Mouse (Mus musculus) ES-CJ7 (cell line): ENCODE measurements around the gene Nos2.

Source experiments
- DNase-seq: peaks from one replicate; pipeline ENCODE4 v3.0.0; 2011; ENCODE audit warnings: low read depth, low spot score

The Nos2 gene

GRCm38 (mm10) chr11:78959367-78959766 is 38.8 kb downstream of the Nos2 start:
- no peak for DNase-seq

GRCm38 (mm10) chr11:78959841-78960520 is 39.4 kb downstream of the Nos2 start:
- DNase-seq: no peak

DNA sequence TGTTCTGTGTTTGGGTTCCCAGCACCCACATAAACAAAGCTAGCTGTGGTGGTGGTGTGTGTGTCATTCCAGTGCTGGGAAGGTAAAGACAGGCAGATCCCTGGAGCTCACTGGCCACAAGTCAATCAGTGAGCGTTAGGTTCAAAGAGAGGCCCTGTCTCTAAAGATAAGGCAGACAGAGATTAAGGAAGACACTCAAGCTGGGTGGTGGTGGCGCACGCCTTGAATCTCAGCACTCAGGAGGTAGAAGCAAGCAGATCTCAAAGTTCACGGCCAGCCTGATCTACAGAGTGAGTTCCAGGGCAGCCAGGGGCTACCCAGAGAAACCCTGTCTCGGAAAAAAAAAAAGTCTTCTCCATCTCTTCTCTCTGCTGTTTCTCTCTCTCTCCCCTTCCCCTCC is 40.6 kb downstream of the Nos2 start:
- no peak for DNase-seq

DNA sequence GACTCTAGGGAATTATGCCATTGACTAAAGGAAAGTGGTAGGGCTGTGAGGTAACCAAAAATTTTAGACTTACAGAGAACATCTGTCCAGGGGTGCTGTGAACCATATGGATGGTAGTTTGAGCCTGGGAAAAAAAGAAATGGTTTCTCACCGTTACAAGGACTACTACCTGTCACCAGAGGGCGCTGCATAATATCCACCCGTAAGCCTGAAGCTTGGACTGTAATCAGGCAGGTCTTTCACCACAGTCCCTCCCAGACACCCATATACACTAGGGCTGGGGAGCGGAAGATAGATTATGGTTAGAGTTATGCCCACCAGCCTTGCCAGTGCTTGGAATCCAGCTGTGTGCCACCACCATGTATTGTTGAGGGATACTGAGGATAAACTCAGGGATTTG is 46.8 kb downstream of the Nos2 start:
- DNase-seq: peak; percentile 81

- no peak for DNase-seq
Measured at GRCm38 (mm10) chr11:78968121-78968520, 47.5 kb downstream of the Nos2 start.

DNA sequence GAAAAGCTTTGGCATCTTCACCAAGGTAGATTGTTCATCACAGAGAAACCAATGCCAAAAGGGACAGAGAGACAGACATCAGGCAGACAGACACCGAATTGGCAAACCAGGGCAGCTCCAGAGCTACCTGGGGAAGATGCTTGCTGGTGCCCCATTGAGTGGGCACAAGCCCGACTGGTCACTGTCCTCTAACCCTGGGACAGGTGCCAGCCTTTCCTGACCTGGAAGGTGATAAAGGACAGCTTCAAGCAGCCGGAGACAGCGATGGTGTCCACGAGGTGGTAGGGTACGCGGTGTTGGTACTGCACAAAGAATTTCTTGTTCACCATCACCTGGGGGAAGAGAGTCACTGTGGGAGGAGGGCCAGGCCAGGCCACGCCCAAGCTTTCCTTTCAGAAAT is 50.5 kb downstream of the Nos2 start:
- DNase-seq: no peak

- no peak for DNase-seq
Measured at GRCm38 (mm10) chr11:78971746-78972145, 51.2 kb downstream of the Nos2 start.

GRCm38 (mm10) chr11:78972328-78972727 is 51.7 kb downstream of the Nos2 start:
- DNase-seq: no peak

GRCm38 (mm10) chr11:78972811-78973351 is 52.3 kb downstream of the Nos2 start:
- peak; percentile 47 for DNase-seq

GRCm38 (mm10) chr11:78973381-78974150 is 53.0 kb downstream of the Nos2 start:
- DNase-seq: peak; percentile 40

GRCm38 (mm10) chr11:78976731-78977510 is 56.3 kb downstream of the Nos2 start:
- no peak for DNase-seq

GRCm38 (mm10) chr11:78978176-78979019 is 57.8 kb downstream of the Nos2 start:
- DNase-seq: peak; percentile 62

DNA sequence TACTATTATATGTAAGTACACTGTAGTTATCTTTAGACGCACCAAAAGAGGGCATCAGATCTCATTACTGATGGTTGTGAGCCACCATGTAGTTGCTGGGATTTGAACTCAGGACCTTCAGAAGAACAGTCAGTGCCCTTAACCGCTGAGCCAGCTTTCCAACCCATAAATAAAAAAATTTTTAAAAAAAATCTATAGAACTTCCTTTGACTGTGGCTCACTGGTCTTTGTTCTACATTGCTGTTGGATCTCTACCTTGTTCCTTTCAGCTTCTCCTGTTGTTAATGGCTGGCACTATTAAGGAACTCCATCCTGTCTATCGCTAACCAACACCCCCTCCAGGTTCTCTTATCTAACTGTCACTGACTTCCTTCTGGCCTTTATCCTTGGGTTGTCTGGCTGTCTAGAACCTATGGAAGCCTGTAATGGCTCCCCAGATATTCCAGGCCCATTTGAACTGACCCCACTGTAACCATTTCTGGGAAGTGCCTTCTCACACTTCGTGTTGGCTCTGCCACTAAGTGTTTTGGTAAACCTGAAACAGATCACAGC is 59.6 kb downstream of the Nos2 start:
- no peak for DNase-seq

GRCm38 (mm10) chr11:78982042-78982441 is 61.5 kb downstream of the Nos2 start:
- DNase-seq: no peak

DNA sequence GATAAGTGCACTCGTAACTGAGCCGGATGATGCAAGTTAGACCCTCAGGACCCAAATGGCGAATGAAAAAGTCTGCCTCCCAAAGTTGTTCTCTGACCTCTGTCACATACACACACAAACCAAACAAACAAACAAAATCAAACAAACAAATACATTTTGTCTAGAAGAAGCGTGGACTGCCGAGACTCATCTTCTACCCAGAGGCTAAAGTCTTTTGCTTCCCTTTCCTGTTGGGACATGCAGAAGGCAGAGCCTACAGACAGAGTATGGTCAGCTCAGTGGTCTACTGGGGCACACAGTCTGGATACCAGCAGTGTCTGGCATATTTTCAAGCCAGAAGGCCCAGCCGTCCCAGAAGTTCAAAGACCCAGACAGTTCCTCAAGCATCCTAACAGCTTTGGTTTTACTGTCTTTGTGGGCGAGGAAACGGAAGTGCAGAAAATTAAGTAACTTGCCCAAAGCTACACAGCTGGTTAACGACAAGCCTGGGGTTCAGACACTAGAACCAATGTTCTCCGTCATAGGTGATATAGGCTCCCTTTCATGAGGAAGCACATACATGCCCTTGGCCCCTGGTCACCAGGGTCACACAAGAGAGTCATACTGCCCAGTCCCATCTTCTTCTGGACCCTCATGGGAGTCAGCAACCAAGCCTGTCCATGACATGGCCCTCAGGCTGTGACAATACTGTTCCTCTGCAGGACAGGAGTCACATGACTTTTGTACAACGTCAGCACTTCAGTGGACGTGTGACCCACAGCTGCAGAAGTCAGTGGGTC is 62.1 kb downstream of the Nos2 start:
- DNase-seq: no peak

DNA sequence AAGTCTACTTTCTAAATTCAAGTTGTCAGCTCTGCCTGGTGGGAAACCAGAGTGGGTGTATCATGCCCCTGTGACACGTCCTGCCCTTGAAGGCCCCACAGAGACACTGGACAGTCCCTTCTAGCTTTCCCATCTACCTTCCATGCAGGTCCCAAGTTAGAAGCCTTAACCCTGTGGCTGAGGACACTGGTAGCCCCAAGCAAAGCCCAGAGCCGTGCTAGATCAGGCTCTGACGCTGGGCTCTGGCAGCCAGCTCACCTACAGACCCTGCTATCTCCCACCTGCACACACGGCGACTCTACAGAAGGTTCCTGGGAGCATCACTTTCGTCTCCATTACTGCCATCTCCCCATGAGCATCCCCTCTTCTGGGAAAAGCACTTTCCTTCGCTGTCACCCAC is 63.0 kb downstream of the Nos2 start:
- DNase-seq: no peak

DNA sequence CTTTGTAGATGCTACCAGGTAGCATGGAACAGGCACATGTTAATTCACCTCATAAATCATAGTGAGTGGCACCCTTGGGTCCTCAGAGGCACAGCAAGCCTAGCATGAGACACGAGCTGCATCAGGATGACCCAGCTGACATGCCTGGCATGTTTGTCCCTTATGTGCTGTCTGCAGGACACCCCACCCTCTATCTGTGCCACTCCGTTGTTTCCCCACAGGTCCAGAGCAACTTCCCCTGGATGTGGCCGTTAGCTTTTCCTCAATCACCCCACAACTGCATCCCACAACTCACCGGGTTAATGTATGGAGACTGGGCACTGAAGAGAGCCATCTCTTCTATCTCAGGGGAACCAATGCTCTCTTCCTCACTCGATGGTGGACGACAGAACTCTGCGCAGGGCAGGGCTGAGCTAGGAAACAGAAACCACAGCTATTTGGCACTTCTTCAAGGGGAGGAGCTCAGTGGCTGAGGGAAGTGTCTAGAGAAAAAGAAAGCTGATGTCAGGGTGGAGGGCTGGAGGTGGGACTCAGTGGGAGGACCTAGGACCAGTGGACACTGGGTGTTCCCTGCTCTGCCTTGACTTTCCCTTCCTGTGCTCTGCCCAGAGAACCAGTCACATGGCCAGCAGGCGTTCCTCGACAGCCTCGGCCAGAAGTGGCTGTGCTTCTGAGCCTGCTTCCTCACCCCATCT is 64.0 kb downstream of the Nos2 start, which contains the start of gene Lgals9:
Gene Lgals9, minus strand, starts transcription at position 464 of the 695 bp plus-strand sequence.
- no peak for DNase-seq

DNA sequence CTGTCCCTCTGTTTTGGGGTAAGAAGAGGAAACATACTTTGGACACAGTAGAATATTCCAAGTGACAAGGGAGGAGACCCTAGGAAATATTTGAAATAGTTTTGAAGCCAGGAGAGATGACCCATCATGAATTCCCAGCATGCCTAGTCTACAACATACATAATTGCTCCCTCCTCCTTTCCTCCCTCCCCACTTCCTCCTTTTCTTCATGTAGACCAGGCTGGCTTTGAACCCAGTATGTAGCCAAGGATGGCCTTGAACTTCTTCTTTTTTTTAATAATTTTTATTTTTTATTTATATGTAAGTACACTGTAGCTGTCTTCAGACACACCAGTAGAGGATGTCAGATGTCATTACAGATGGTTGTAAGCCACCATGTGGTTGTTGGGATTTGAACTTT is 64.9 kb downstream of the Nos2 start:
- DNase-seq: no peak

- no peak for DNase-seq
Measured at GRCm38 (mm10) chr11:78986311-78987002, 65.9 kb downstream of the Nos2 start.
